Mouse (Mus musculus) CH12.LX (cell line): Measurements from ENCODE around the gene Plpp1. TPM values are rescaled to one million over a fixed set of nuclear protein-coding genes. Genes with fewer than 3 reads are reported as not detected.

Source experiments
- DNase-seq: peaks from one replicate; pipeline ENCODE4 v3.0.0-alpha.2; 2013; ENCODE audit errors: extremely low read depth
- H3K27ac ChIP-seq: 2 replicates; pipeline ENCODE4 v1.5.1; 2012; ENCODE audit warnings: low read depth, mild to moderate bottlenecking, control low read depth, moderate library complexity; ENCODE audit not compliant: insufficient read depth
- H3K27me3 ChIP-seq: replicated peaks from 2 replicates; pipeline ENCODE3; 2012; ENCODE audit warnings: inconsistent platforms
- H3K36me3 ChIP-seq, 2 experiments: replicated peaks in 1 of 2; 2 replicates each; pipeline versions ENCODE3 to v1.6.1; 2012; ENCODE audit warnings: inconsistent platforms in 1 of 2, low read length in 1 of 2, mild to moderate bottlenecking in 1 of 2, mixed read lengths in 1 of 2, moderate library complexity in 1 of 2; ENCODE audit not compliant: control insufficient read depth in 1 of 2, insufficient read depth in 1 of 2
- H3K4me1 ChIP-seq, 2 experiments: 2 replicates each; pipeline ENCODE4 v1.6.1; 2012; ENCODE audit warnings: inconsistent platforms in 1 of 2, moderate library complexity in 1 of 2; ENCODE audit not compliant: insufficient read depth in 2 of 2, control insufficient read depth in 1 of 2
- H3K4me2 ChIP-seq: 2 replicates; pipeline ENCODE4 v1.6.1; 2012; ENCODE audit warnings: low read depth, mild to moderate bottlenecking, control low read depth; ENCODE audit not compliant: poor library complexity, insufficient read depth, severe bottlenecking
- H3K4me3 ChIP-seq, 3 experiments: fragments of 150-350 bp in 1 of 3; sonication (generic) in 1 of 3; replicated peaks in 1 of 3; 2 replicates each; pipeline versions ENCODE3 to v1.5.1; 2011 to 2012; ENCODE audit warnings: low read depth in 2 of 3, low read length in 2 of 3, mild to moderate bottlenecking in 2 of 3, moderate library complexity in 2 of 3, control low read depth in 1 of 3, improper control_type of control experiment in 1 of 3, inconsistent platforms in 1 of 3, mixed read lengths in 1 of 3; ENCODE audit not compliant: poor library complexity in 1 of 3
- H3K79me2 ChIP-seq: replicated peaks from 2 replicates; pipeline ENCODE4 v1.6.1; 2012; ENCODE audit warnings: mild to moderate bottlenecking, moderate library complexity; ENCODE audit not compliant: control insufficient read depth, poor library complexity, insufficient read depth, severe bottlenecking; ENCODE audit errors: extremely low read depth
- H3K9ac ChIP-seq: 2 replicates; pipeline ENCODE4 v1.6.1; 2012; ENCODE audit warnings: low read depth, mild to moderate bottlenecking, control low read depth, moderate library complexity; ENCODE audit not compliant: insufficient read depth
- H3K9me3 ChIP-seq: replicated peaks from 2 replicates; pipeline ENCODE3; 2012; ENCODE audit warnings: low read length, inconsistent platforms, mixed read lengths
- BHLHE40 ChIP-seq: IDR thresholded peaks from 2 replicates; pipeline ENCODE4 v1.6.1; 2011; ENCODE audit warnings: mild to moderate bottlenecking, low read depth, low read length, improper control_type of control experiment
- CTCF ChIP-seq, 2 experiments: IDR thresholded peaks in 1 of 2; conservative IDR thresholded peaks in 1 of 2; 2 replicates each; pipeline ENCODE4 v1.5.1; 2011 to 2012; ENCODE audit warnings: low read depth in 2 of 2, low read length in 2 of 2, improper control_type of control experiment in 1 of 2, inconsistent platforms in 1 of 2, mild to moderate bottlenecking in 1 of 2, moderate library complexity in 1 of 2
- ELF1 ChIP-seq: IDR thresholded peaks from 2 replicates; pipeline ENCODE4 v1.6.1; 2014; ENCODE audit warnings: low read depth, mild to moderate bottlenecking, inconsistent platforms, low read length, improper control_type of control experiment
- EP300 ChIP-seq: IDR thresholded peaks from 2 replicates; pipeline ENCODE4 v1.6.1; 2011; ENCODE audit warnings: low read length, improper control_type of control experiment
- ETS1 ChIP-seq: conservative IDR thresholded peaks from 2 replicates; pipeline ENCODE4 v1.6.1; 2012; ENCODE audit warnings: low read depth, mild to moderate bottlenecking, inconsistent platforms, low read length, improper control_type of control experiment, moderate library complexity
- GABPA ChIP-seq: IDR thresholded peaks from 2 replicates; pipeline ENCODE4 v1.6.1; 2012; ENCODE audit warnings: low read depth, low read length, improper control_type of control experiment, inconsistent platforms; ENCODE audit not compliant: insufficient replicate concordance
- IRF4 ChIP-seq: IDR thresholded peaks from 2 replicates; pipeline ENCODE4 v1.6.1; 2014; ENCODE audit warnings: low read depth, mild to moderate bottlenecking, inconsistent platforms, low read length, improper control_type of control experiment
- MAFK ChIP-seq: IDR thresholded peaks from 2 replicates; pipeline ENCODE4 v1.6.1; 2011; ENCODE audit warnings: low read length, improper control_type of control experiment; ENCODE audit not compliant: insufficient replicate concordance
- MAZ ChIP-seq: IDR thresholded peaks from 2 replicates; pipeline ENCODE4 v1.6.1; 2012; ENCODE audit warnings: low read depth, mild to moderate bottlenecking, inconsistent platforms, low read length, improper control_type of control experiment, moderate library complexity
- MEF2A ChIP-seq: IDR thresholded peaks from 2 replicates; pipeline ENCODE4 v1.6.1; 2014; ENCODE audit warnings: low read depth, mild to moderate bottlenecking, inconsistent platforms, low read length, improper control_type of control experiment, borderline replicate concordance
- POLR2A ChIP-seq: IDR thresholded peaks from 2 replicates; pipeline ENCODE4 v1.6.1; 2011; ENCODE audit warnings: low read depth, mild to moderate bottlenecking, improper control_type of control experiment, low read length
- RAD21 ChIP-seq: IDR thresholded peaks from 2 replicates; pipeline ENCODE4 v1.6.1; 2011; ENCODE audit warnings: low read depth, mild to moderate bottlenecking, low read length, improper control_type of control experiment, moderate library complexity
- RCOR1 ChIP-seq: conservative IDR thresholded peaks from 2 replicates; pipeline ENCODE4 v1.6.1; 2012; ENCODE audit warnings: low read depth, mild to moderate bottlenecking, inconsistent platforms, low read length, improper control_type of control experiment
- SIN3A ChIP-seq: IDR thresholded peaks from 2 replicates; pipeline ENCODE4 v1.6.1; 2012; ENCODE audit warnings: low read length, improper control_type of control experiment, inconsistent platforms
- SMC3 ChIP-seq: IDR thresholded peaks from 2 replicates; pipeline ENCODE4 v1.6.1; 2011; ENCODE audit warnings: low read depth, low read length, improper control_type of control experiment
- TCF12 ChIP-seq: IDR thresholded peaks from 2 replicates; pipeline ENCODE4 v1.6.1; 2014; ENCODE audit warnings: low read depth, mild to moderate bottlenecking, inconsistent platforms, low read length, improper control_type of control experiment
- UBTF ChIP-seq: IDR thresholded peaks from 2 replicates; pipeline ENCODE4 v1.6.1; 2012; ENCODE audit warnings: low read depth, mild to moderate bottlenecking, inconsistent platforms, low read length, improper control_type of control experiment, moderate library complexity
- ZC3H11A ChIP-seq: IDR thresholded peaks from 2 replicates; pipeline ENCODE4 v1.6.1; 2012; ENCODE audit warnings: low read depth, mild to moderate bottlenecking, inconsistent platforms, low read length, improper control_type of control experiment
- ZNF384 ChIP-seq: IDR thresholded peaks from 2 replicates; pipeline ENCODE4 v1.6.1; 2012; ENCODE audit warnings: low read depth, low read length, improper control_type of control experiment, inconsistent platforms
- dilution Hi-C: fragments of 300-500 bp; cut with MboI; formaldehyde crosslinking; loops from 2 replicates; pipeline ENCODE4 v1.14.3; 2020; ENCODE audit warnings: low sequenced_read_pairs; ENCODE audit not compliant: extremely low pct_unique_long_range_greater_than_20kb, extremely low pct_ligation_motif_present
- in situ Hi-C: fragments of 300-500 bp; cut with MboI; formaldehyde crosslinking; loops from 3 replicates; pipeline ENCODE4 v1.14.3; 2019; ENCODE audit warnings: low sequenced_read_pairs, low pct_ligation_motif_present, low pct_unique_long_range_greater_than_20kb, mixed read lengths
- polyA plus RNA-seq: library from polyadenylated mRNA; unstranded; fragments of >175 nt; gene quantifications from 2 replicates; pipeline ENCODE4 v1.2.1, GENCODE M21; 2012; ENCODE audit warnings: low read depth; ENCODE audit not compliant: insufficient read length
- total RNA-seq, 2 experiments: library from RNA; depleted of rRNA; stranded (reverse); fragments of 300-350 nt in 1 of 2; fragments of >200 nt in 1 of 2; gene quantifications; 2 replicates each; pipeline ENCODE4 v1.2.3; 2012 to 2014

Gene Plpp1
- total and polyA plus RNA-seq, 3 experiments = 50.2 to 90.9 (median 67.6) TPM

DNA sequence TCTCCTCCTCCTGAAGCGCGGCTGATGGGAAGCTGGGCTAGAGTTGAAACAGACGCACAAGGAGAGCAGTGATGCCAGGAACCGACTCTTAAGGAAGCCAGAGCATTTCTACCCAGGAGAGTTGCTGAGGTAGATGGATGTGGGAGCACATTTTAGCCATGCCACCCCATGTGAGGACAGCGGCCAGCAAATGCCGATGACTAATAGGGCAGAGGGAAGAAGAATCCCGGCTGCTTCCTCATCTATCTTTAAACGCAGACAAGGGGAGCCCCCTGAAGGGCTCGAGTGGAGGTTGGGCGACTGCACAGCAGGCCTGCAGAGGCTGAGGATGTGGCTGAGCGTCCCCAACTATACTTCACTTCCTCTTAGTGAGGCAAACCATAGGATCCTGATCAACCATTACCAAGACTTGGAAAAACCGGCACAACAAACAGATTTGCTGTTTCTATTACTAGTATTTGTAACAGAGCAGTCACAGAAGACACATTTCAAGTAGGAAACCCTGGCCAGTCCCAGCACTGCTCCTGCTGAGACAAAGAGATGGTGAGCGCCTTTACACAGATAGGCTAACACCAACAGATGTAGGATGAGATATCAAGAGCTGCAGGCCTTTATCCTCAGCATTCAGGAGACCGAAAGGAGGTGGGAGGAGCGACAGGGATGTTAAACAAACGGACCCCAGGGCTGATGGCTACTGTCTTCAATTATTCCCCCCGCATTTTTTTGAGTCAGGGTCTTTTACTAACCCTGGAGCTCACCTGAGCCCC is 71.1 kb downstream of the Plpp1 start:
- no peak overlapping the region for H3K4me3 ChIP-seq
- H3K9me3 ChIP-seq = no peaks in the 10 kb centered on the region
- H3K79me2 ChIP-seq = no peaks in the 10 kb centered on the region
- peak; percentile 83 for DNase-seq
- dilution Hi-C loops (no loop called here), in situ Hi-C loops (loop anchor here (10.0 kb wide), 1 partner anchor 197 kb away; no protein-coding TSS in a partner anchor)
- peaks cover 0 to 38% of the 10 kb centered on the region in 2 experiments; a peak in 2 of 4 replicates for H3K4me1 ChIP-seq
- H3K9ac ChIP-seq = no peak overlapping the region
- TF ChIP-seq ETS1 = peak; percentile 48
- TF ChIP-seq IRF4 = no peak
- H3K27me3 ChIP-seq = no peaks in the 10 kb centered on the region
- H3K27ac ChIP-seq = peak overlapping the region; percentile 49
- H3K4me2 ChIP-seq = no peak overlapping the region
- peaks cover 69 to 93% of the 10 kb centered on the region in 2 experiments for H3K36me3 ChIP-seq

DNA sequence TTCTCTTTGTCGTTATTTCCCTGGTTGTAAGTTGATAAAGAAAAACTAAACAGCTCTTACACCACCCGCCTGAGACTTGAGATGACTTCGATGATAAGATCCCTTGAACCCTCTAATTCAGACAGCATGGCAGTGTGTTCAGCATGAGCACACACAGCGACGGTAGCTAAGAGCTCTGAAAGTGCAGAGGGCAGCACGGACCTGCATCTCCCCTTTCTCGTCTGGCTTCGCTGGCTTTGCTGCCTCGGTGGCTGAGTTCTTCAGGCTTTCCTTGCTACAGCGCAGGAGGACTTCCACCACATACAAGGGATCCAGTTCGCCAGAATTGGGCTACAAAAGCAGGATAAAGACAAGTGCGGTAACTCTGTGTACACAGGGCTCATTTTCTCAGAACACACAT is 86.6 kb downstream of the Plpp1 start:
- H3K36me3 ChIP-seq = peaks cover 61 to 84% of the 10 kb centered on the region in 2 experiments
- in situ Hi-C loops = loop anchor here (25.0 kb wide), 1 partner anchor 600 kb away; the partner anchor contains the start of gene Ankrd55
- H3K4me2 ChIP-seq = no peak overlapping the region
- H3K27ac ChIP-seq = no peak overlapping the region
- H3K9me3 ChIP-seq = no peaks in the 10 kb centered on the region
- no peaks in the 10 kb centered on the region for H3K27me3 ChIP-seq
- H3K79me2 ChIP-seq = no peaks in the 10 kb centered on the region
- dilution Hi-C loops = no loop called here
- H3K4me3 ChIP-seq = no peak overlapping the region
- TF ChIP-seq ELF1 (no peak), EP300 (no peak), MAZ (no peak), MAFK (no peak), ZNF384 (no peak), SMC3 (no peak), MEF2A (no peak)
- no peaks in the 10 kb centered on the region for H3K4me1 ChIP-seq
- H3K9ac ChIP-seq = no peak overlapping the region
- no peak for DNase-seq

DNA sequence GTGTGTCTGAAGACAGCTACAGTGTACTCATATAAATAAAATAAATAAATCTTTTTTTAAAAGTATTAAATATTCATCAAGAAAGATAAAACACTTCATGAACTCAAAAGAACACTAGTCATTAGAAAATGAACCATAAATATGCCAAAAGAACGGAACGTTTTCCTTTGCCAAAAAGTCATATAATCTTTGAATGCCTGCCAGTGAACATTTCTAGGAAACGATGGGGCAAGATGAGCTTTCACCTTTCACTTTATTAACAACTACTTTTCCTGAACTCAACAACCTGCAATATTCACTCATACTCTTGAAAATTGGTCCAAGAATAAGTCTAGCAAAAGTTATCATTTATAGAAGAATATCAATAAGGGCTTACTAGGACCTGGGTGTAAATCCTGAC is 101.6 kb downstream of the Plpp1 start:
- Histone ChIP-seq H3K4me2 (no peak overlapping the region), H3K4me1 (no peaks in the 10 kb centered on the region), H3K27me3 (no peaks in the 10 kb centered on the region), H3K27ac (no peak overlapping the region), H3K9ac (no peak overlapping the region), H3K79me2 (peaks cover 2% of the 10 kb centered on the region; the same call in 1 of the 2 replicates), H3K4me3 (no peak overlapping the region), H3K9me3 (no peaks in the 10 kb centered on the region), H3K36me3 (peaks cover 48 to 90% of the 10 kb centered on the region in 2 experiments)
- TF ChIP-seq ETS1 = no peak
- TF ChIP-seq MEF2A = no peak
- no peak for TF ChIP-seq RCOR1
- no peak for TF ChIP-seq MAZ
- no peak for TF ChIP-seq TCF12
- no peak for TF ChIP-seq SIN3A
- no peak for TF ChIP-seq EP300
- no peak for TF ChIP-seq MAFK
- TF ChIP-seq BHLHE40 = no peak
- no peak for TF ChIP-seq POLR2A
- TF ChIP-seq RAD21 = no peak
- no peak for TF ChIP-seq UBTF
- no peak for TF ChIP-seq GABPA
- TF ChIP-seq CTCF (conservative IDR thresholded peaks at IDR 0.05 in 1 of 2, IDR thresholded peaks at IDR 0.05 in 1 of 2; ENCODE audit: low read depth in 2 of 2, low read length in 2 of 2) = no peak
- no peak for TF ChIP-seq ZC3H11A
- dilution Hi-C loops = no loop called here
- in situ Hi-C loops = no loop called here
- DNase-seq = no peak
